Mouse (Mus musculus) lung, adult 2 months (tissue): ENCODE results near the gene Cep295nl.

ENCODE experiments used
- CTCF ChIP-seq: fragments of 200-500 bp; IDR thresholded peaks from 2 replicates; pipeline ENCODE4 v1.5.1; 2011; ENCODE audit warnings: mild to moderate bottlenecking, low read length, control low read depth; ENCODE audit not compliant: insufficient read depth
- POLR2A ChIP-seq: fragments of 200-500 bp; IDR thresholded peaks from 2 replicates; pipeline ENCODE4 v1.6.1; 2011; ENCODE audit warnings: low read depth, mild to moderate bottlenecking, control low read depth, low read length, borderline replicate concordance; ENCODE audit errors: extremely low read depth

- TF ChIP-seq CTCF (no peak), POLR2A (no peak)
These were observed 11.5 kb downstream of the Cep295nl start for GRCm38 (mm10) chr11:118330777-118331176.
